In genomic region chr16:35018470-35018974, GRCm38 (mm10) we compare ENCODE assay signal across 19 mouse cellular contexts.
"Had no signal": no experiment of that assay in that cellular context is flagged by ENCODE, and none has a peak within 500 bp of the region (broad histone marks: within the 10 kb centered on the region; RNA-seq: fewer than 3 reads in every experiment).

No protein-coding gene starts in this region.

- DNase-seq: cerebellum, adult 9-11 months; cerebellum, postnatal 10 days; cerebellum, postnatal 14 days; cerebellum, postnatal 25 days; cerebellum, postnatal 36 days; embryo, embryonic 11 days; forebrain, postnatal 0 days; gastrocnemius, adult 2 months; gastrocnemius, postnatal 10 days; gastrocnemius, postnatal 14 days; gastrocnemius, postnatal 25 days; gastrocnemius, postnatal 36 days; heart, adult 11 months; heart, adult 18-20 months; heart, adult 2 months had no signal

- ATAC-seq: forebrain, embryonic 13.5 days; forebrain, embryonic 14.5 days; forebrain, embryonic 15.5 days; forebrain, embryonic 16.5 days; forebrain, postnatal 0 days had no signal
